Mouse (Mus musculus) cerebellum, adult (tissue): Measurements from ENCODE around the gene Mettl11b.
"Not testable (repeated sequence)": the region's sequence is repeated elsewhere in the genome, so short reads cannot be mapped to it uniquely, and the experiment has no call there.

Experiments used
- ATAC-seq: cut with Nextera tagmentation; 2 replicates; pipeline ENCODE4 v1.9.2; 2017; ENCODE audit warnings: mild to moderate bottlenecking, moderate library complexity, mixed read lengths; ENCODE audit not compliant: insufficient number of reproducible peaks, low FRiP score, low TSS enrichment

The Mettl11b gene

DNA sequence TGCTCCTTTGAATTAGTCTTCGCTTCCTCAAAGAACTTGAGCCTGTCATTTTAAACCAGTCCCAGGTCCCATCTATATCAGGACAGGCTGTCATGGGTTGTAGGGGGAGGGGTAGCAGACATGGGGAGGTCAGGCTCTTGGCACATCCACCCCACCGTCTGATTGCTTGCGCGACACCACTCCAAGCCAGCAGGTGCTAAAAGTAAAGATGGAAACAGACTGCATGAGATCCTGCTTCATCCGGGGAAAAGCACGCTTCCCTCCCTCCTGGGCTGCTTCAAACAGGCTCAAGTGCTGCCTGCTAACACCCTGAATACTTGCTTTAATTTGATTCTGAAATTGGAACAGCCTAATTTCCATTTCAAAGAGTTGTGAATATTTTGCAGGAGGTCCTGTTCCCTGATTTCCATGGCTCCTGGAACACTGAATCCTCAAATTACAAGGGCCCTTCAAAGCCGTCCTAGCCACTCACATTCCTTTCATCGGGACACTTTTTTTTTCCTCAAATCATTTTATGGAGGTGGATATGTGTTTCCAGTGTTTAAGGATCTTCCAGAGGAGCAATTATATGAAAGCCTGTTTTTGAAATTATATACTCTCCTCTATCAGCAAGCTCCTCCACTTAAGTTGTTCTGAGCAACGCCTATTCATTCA, at the start of gene Mettl11b:
Gene Mettl11b, minus strand, starts transcription at position 127 of the 654 bp plus-strand sequence.
- no peak for ATAC-seq

DNA sequence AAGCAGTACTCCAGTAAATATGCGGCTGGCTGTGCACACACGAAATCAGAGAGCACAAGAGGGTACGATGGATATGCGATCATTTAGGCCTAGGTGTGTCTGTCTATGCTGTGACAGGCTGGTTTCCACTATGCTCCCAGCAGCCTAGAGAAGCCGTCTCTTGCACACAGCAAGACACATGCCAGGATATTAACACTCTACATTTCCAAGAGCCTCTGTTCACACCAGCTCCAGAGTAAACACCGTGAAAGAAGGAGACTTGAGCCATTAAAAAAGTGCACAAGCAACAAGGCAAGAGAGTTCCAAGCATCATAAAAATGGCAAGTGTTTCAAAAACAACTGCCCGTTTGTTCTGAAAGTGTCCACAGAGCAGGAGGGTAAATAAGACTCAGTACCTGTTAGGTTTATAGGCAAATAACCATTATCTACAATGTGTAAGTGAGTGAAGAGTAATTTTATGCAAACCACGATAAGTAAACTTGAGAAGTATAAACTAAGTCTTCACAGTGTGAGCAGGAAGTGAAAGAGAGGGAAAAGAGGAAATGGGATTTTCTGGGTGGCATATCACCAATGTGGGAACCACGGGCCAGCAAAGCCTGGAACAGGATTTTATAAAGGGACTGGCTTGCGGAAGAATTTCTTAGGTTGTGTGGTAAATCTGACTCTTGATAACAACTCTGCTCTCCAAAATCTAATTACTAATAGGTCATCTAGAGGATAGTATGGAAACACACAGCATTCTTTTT, 32.6 kb upstream of the Mettl11b start:
- no peak for ATAC-seq

DNA sequence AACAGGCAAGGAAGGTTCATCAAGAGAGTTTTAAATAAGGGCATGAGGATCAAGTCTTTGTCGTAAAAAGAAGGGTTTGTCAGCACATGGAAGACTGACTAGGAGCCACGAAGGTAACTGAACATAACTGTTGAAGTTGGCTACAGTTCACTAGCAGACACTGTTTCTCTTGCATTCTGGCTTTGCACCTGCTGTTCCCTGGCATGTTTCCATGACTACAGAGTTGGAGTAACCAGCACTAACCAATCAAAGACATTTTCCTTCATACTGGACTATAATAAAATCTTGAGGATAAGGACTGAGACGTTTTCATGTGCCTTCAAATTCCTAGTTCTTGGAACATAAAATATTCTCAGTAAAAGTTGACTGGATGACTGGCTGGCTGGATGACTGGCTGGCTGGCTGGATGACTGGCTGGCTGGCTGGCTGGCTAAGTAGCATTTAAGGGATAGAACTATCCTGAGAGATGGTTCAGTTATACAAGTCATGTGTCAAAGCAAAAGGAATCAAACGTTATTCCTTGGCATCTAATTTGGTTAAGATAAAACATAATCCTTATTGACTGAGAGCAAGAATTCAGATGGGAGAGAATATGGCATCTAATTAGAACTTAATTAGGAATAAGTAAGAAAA, 26.4 kb upstream of the Mettl11b start:
- ATAC-seq = no peak

DNA sequence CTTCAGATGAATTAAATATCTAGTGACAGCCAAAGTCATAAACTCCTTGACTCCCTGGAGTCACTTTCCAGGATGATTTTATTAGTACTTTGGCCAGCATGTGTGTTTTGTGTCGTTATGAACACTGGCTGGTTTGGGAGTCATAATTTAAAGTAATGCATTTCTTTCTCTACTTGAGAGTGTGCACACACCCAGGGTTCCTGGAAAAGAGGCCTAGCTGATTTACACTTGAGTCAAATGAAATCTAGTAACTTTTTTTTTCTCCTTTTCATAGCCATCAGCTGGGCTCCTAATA, 12.2 kb upstream of the Mettl11b start:
- no peak for ATAC-seq

DNA sequence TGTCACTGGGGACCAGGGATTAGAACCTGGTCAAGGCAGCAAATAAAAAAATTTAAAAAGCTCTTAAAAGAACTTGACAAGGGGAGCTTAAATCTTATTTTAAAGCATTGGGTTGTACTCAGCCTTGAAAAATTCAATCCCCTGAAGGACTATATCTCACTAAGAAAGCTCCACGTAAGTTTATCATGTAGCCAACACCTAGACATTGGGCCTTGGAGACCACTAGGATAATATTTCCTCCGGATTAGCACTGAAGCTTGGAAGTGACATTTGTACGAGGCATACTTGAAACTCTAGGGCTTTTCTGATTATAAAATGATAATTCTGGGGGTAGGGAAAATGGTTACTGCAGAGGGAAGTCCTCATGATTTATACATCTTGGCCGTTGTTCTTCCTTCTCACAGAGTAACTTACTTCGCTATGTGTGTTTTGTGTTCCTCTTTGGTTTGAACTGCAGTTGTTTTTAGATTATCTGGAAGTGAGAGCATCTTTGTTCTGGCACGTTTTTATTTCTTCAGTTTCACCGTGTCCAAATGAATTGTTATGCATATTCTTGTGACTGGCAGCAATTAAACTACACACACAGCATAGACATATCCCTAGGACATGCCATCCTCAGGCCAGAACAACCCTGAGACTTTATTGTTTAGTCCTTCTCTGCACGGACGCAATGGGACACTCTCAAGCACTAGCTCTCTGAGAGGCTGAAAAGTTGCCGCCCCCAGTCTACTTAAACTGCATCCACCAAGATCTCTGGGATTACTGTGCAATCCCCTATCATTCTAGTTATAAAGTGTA, 11.6 kb upstream of the Mettl11b start:
- no peak for ATAC-seq

DNA sequence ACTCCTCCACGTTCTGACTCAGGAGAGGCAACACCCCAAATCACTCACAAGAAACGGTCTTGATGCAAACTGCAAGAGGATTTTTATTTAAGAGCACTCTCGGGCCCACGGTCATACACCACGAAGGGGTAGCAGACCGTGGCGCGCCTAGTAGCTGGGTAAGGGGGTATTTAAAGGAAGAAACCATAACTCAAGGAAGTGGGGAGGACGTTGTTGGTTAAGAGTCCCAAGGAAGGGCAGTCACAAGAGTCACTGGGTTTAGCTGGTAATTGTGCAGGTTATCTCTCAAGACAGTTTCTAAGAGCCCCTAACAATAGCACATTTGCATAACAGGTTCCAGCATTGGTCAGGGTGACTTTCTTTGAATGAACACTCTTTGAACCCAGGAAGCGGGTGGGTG, 6.1 kb upstream of the Mettl11b start:
- ATAC-seq = not testable (repeated sequence)

DNA sequence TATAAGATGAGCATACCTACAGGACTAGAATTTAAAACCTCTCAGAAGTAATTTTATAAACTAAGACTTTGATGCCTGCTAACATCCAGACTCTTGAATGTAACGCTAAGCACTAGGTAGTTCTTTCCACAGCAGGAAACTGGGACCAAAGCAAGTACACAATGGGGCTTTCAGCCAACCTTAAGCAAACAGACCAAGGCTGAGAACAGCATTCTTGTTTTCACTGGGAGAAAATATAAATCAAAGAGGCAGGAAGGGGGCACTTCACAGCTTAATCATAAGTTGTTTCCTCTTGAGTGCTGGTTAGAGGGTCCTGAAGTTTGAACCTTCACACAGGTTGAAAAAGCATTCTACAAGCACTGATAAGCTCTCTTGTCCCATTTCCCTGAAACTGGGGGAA, 1.1 kb downstream of the Mettl11b start:
- no peak for ATAC-seq

DNA sequence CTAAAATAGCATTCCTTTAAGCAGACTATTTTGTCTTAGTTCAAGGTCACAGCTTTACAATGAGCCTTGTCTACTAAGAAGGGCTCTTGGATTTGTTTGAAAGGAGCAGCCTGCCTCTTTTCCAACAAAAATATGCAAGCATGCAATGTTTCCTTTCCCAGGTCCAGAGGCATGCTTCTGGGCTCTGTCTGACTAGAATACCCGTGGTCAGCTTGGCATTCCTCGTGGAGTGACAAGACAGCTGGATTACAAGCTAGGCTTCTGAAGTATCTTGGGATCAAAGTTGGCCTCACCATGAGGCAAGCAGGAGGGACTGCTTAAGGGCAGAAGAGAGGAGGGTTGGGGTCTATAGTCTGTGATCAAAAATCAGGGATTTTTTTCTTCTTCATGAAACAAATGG, 16.4 kb downstream of the Mettl11b start:
- no peak for ATAC-seq

DNA sequence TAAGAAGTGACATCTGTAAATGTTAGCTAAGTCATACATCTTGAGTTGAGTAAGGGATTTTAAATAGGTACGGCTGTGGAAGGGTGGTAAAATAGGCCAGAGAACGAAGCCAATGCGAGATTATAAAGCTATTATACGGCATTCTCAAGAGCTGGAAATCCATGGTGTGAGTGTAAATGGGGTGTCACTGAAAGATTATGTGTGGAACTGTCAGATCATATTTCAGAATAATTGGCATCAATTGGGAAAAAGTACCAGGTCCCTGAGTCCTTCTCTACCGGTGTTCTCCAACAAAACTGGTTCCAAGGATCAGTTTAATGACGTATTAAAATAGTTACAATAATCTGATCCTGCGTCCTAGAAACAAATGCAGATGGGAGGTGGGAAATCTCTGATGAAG, 24.5 kb downstream of the Mettl11b start:
- ATAC-seq = no peak

DNA sequence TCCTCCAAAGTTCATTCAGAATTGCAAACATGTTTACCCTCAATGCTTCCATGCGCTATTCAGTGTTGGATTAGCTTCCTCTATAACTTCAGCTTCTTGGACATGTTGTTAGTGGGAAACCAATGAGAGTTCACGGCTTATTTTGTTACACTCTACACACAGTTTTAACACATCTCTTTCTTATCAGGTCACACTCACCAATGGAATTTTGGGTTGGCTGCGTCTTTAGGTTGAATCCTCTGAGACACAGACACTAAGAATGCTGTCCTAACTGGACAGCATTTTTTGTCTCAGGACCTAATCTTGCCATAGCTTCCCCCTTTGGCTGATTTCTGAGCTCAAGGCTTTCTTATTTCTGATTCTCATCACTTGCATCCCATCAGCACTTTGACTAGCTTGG, 25.3 kb downstream of the Mettl11b start:
- no peak for ATAC-seq

DNA sequence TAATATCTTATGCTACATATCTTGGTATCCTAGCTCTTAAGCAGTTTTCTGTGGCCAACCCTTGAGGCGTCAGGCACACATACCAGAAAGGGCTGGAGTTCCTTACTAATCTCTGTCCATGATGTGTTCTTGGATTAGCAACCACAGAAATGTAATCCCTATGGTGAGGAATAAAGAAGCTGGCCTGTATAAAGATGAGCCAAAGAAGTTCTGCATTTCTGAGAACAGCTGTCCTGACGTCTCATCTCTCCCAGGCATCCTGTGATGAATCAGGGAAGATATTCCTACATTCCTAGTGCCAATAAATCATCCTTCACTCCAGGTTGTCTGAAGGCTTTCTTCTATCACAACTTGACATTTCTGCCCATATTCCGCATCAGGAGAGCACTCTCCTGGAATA, 33.2 kb downstream of the Mettl11b start:
- ATAC-seq = no peak

DNA sequence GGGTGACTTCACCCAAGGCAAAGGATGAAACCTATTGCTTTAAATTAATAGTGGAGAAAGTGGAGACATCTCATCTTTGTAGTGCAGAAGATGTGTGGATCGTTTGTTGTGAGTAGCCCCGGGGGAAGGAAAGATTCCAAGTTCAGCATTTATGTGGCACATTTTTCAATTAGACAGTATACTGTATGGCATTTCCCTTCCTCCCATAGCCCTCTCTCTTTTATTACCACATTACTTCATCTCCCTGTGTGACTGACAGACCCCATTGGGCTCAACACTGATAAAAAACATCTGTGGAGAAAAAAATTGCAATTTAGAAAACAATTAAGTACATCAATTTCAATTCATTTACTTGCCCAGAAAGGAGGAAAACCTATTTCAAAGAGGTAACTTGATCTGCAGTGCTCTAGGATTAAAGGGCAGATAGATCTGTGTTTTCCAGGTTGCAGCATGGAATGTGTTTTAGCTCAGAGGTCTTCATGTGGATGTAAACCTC, 42.0 kb downstream of the Mettl11b start:
- no peak for ATAC-seq

DNA sequence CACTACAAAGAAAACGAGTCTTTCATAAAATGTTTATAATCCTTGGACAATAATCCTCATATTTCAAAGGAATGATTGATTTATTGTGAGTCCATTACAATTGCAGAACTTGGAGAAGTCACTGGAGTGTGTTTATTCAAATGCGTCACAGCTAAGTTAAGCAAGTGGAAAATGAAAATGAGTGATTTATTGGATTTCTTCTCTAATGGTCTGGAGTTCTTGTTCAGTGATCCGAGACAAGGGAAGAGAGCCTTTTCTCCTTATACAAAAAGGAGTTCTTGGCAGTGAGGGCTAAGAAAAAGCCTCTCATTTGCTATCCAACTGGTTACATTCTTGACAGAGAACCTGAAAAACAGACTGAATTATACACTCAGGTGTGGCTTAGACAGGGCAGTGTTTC, 42.9 kb downstream of the Mettl11b start:
- no peak for ATAC-seq

DNA sequence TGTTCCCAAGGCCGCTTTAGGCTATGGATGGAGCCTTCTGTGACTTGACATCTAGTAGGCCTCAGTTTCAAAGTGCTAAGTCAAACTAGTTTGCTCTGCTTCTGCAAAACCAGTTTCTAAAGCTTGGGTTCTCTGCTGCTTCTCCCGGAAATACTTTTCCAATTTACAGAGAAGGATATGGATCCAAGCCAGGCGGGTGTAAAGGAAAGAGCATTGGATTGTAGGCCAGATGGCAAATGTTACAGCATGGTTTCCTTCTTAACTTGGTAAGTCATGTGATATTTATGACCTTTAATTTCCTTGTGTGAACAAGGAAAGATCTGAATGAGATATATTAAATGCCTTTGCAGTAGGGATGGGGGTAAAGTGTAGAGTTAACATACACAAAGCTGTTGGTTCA, 52.2 kb downstream of the Mettl11b start:
- no peak for ATAC-seq

DNA sequence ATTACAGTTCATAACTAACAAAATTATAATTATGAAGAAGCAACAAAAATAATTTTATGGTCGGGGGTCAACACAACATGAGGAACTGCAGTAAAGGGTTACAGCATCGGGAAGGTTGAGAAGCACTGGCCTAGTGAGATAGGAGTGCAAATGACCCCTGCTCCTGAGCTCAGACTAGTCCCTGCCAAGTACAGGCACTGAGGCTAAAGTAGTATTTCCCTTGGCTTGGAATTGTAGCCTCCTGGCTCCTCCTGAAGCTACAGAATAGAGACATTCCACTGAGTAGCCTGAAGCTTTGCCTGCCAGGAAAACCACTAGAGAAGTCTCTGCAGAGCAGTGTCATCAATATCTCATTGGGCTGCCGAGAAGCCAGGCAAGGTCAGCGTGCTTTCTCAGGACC, 53.7 kb downstream of the Mettl11b start:
- ATAC-seq = no peak

DNA sequence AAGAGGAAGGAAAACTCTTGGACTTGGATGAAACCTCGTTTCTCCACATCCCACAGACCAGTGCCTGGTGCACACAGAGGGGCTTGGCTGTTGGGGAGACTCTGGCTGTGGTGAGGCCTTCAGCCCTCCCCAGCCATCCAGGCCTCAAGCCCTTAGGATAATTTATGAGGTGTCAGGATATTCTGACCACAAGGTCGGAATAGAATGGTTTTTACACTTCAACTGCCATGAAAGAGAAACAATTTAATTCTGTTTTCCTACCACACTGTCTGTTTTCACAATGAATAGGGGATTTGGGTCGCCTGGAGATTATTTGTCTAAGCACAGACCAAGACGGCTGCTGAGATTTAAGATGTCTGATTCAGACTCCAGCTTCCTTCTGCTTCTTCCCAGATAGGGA, 54.3 kb downstream of the Mettl11b start:
- no peak for ATAC-seq

DNA sequence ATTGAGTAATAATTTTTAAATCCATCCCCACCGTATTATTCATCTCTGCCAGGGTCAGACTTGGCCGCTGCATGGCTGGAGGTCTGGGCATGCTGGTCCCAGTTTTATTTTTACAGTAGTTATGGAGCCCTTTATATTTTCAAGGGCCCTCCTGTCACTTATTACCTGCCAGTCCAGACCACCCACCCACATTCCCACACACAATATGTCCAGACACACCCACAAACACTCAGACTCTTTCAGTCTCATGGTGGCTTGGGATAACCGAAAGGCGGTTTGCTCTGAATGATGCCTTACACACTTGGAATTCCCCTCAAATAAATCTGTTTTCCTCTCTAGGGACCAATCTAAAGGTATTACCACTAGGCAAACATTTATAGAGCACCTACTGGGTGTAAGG, 55.1 kb downstream of the Mettl11b start:
- no peak for ATAC-seq

DNA sequence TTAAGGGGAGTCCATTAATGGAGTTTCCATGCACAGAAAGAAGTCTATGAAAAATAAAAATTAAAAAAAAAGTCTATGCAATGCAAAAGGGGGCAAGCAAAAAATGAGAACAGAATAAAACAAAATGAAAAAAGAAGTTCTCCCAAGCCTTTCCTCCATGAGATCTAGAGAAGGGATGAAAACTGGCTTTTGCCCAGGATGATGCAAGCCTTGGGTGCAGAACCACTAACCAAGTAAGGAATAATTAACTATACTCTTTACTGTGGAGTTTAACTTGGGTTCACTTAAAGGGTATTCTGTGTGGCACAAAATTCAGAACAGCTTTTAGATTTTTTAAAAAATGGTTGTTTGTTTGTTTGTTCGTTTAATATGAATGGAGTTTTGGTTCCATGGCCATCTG, 62.6 kb downstream of the Mettl11b start:
- no peak for ATAC-seq

DNA sequence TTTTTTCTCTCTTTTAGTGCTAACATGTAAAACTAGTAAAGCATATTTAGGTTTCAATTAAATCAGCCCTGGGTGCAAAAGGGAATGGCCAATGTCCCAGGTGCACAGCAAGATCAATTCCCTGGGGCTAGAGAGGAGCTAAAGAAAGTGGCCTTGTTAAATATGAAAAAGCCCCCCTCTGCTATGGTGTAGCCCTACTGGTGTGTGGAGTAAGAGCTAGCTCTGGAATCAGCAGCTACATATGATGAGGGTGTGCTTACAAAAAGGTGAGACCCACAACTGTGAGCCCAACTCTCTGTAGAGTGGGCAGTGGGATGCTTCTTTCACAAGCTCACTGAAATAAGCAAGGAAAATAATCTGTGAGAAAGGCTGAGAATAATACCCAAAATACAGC, 66.5 kb downstream of the Mettl11b start:
- no peak for ATAC-seq

DNA sequence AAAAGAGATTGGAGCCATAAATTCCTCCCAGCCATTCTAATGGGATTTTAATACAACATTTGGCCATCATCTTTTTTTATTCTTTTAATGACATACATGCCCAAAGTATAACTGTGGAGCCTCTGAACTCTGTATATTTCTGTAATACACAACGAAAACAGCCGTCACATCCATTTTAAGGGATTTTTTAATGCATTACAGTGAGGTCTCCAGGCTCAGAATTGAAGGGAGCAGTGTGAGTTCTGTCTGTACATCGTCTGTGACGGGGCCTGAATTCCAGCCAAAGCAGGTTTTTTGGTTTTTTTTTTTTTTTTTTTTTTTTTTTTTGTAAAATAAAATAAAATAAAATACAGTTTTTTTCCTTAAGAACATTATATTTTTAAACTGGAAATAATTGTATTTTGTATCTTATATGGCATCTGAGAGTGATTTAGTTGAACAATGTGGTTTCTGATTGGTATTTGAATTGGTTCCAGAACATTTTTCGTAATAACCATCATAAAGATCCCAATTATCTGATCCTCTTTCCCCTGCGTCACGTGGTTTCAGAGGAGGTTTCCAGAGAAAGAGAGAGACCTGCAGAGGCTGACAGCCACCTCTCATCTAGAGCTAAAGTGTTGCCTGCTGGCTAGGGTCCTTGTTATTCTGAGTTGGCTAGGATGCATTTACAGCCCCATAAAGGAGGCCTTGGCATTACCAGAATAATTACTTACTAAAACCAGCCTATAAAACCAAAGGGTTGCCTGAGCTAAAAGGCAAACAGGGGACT, 67.1 kb downstream of the Mettl11b start:
- no peak for ATAC-seq
